Mouse (Mus musculus) stomach, postnatal 0 days (tissue): Measurements from ENCODE around the gene Plekhg2. TPM values are rescaled to one million over a fixed set of nuclear protein-coding genes. Genes with fewer than 3 reads are reported as not detected.

ENCODE experiments used
- ATAC-seq: fragments of 200-750 bp; cut with Nextera tagmentation; 2 replicates; pipeline ENCODE4 v1.8.0; 2017; ENCODE audit not compliant: low FRiP score, low TSS enrichment
- DNase-seq: peaks from one replicate; pipeline ENCODE4 v3.0.0-alpha.2; 2016; ENCODE audit warnings: low spot score
- H3K27ac ChIP-seq: fragments of 300-500 bp; sonication (generic); replicated peaks from 2 replicates; pipeline ENCODE4 v1.5.1; 2014; ENCODE audit warnings: mild to moderate bottlenecking, control low read depth
- H3K27me3 ChIP-seq: fragments of 300-500 bp; sonication (generic); 2 replicates; pipeline ENCODE4 v1.6.1; 2014; ENCODE audit warnings: low read length; ENCODE audit not compliant: control insufficient read depth, insufficient read depth
- H3K36me3 ChIP-seq: fragments of 300-500 bp; sonication (generic); 2 replicates; pipeline ENCODE4 v1.6.1; 2014; ENCODE audit warnings: low read length, mixed read lengths; ENCODE audit not compliant: control insufficient read depth, insufficient read depth
- H3K4me1 ChIP-seq: fragments of 300-500 bp; sonication (generic); replicated peaks from 2 replicates; pipeline ENCODE4 v1.6.1; 2014; ENCODE audit warnings: antibody characterized with exemption; ENCODE audit not compliant: control insufficient read depth, insufficient read depth
- H3K4me2 ChIP-seq: fragments of 300-500 bp; sonication (generic); replicated peaks from 2 replicates; pipeline ENCODE4 v1.6.1; 2014; ENCODE audit warnings: low read depth, mild to moderate bottlenecking, control low read depth, moderate library complexity
- H3K4me3 ChIP-seq: fragments of 300-500 bp; sonication (generic); 2 replicates; pipeline ENCODE4 v1.5.1; 2014; ENCODE audit warnings: low read depth, low read length, control low read depth
- H3K9ac ChIP-seq: fragments of 300-500 bp; sonication (generic); 2 replicates; pipeline ENCODE4 v1.6.1; 2014; ENCODE audit warnings: mild to moderate bottlenecking, low read length, control low read depth, mixed read lengths
- H3K9me3 ChIP-seq: fragments of 300-500 bp; sonication (generic); 2 replicates; pipeline ENCODE4 v1.6.1; 2016; ENCODE audit warnings: low read length; ENCODE audit not compliant: control insufficient read depth
- CTCF ChIP-seq: IDR thresholded peaks from 2 replicates; pipeline ENCODE4 v1.5.1; 2016; ENCODE audit warnings: antibody characterized with exemption, low read depth, mild to moderate bottlenecking, moderate library complexity
- EP300 ChIP-seq: optimal IDR thresholded peaks from 2 replicates; pipeline ENCODE3; 2016; ENCODE audit warnings: antibody characterized with exemption
- WGBS: fragments of 180-500 bp; shearing (Covaris S2); extraction: QIAGEN DNeasy Blood & Tissue Kit; methylation state at CpG from one replicate; pipeline ENCODE4 v1.1.7; 2014; 5-methylcytosine and 5-hydroxymethylcytosine counted together
- polyA plus RNA-seq: library from polyadenylated mRNA; unstranded; fragments of >200 nt; fragmentation: Nextera tagmentation; extraction: Ambion mirVana; gene quantifications from 2 replicates; pipeline ENCODE4 v1.2.1, GENCODE M21; 2015

Plekhg2 gene
- polyA plus RNA-seq, 1 experiment from 2014 or later, result 13.4 TPM

- H3K27ac ChIP-seq, result 0 out of 2 replicates have a peak overlapping the region, but pooled peaks have one; percentile 24
- no peak for TF ChIP-seq CTCF
- no peak for TF ChIP-seq EP300
- H3K4me1 ChIP-seq, result no peaks in the 10 kb centered on the region
- peak; percentile 39; the same call in 1 of the 2 replicates for ATAC-seq
- H3K9me3 ChIP-seq, result no peaks in the 10 kb centered on the region
- H3K4me2 ChIP-seq, result no peak overlapping the region
- no peak for DNase-seq
- H3K9ac ChIP-seq, result no peak overlapping the region
- no peaks in the 10 kb centered on the region for H3K27me3 ChIP-seq
- H3K36me3 ChIP-seq, result peaks cover 42% of the 10 kb centered on the region
- 63% methylated on average over 3 of the region's 3 CpGs for WGBS
- no peak overlapping the region for H3K4me3 ChIP-seq
Measured at GRCm38 (mm10) chr7:28410841-28411475, 38.6 kb upstream of the Plekhg2 start.

- Histone ChIP-seq H3K27me3 (no peaks in the 10 kb centered on the region), H3K9me3 (no peaks in the 10 kb centered on the region), H3K4me1 (no peaks in the 10 kb centered on the region), H3K9ac (no peak overlapping the region), H3K36me3 (peaks cover 49% of the 10 kb centered on the region), H3K27ac (no peak overlapping the region), H3K4me2 (no peak overlapping the region), H3K4me3 (no peak overlapping the region)
- 74% methylated on average over 3 of the region's 3 CpGs for WGBS
- TF ChIP-seq EP300, result no peak
- ATAC-seq (no peak), DNase-seq (no peak)
Measured at GRCm38 (mm10) chr7:28401942-28402341, 29.5 kb upstream of the Plekhg2 start.

DNA sequence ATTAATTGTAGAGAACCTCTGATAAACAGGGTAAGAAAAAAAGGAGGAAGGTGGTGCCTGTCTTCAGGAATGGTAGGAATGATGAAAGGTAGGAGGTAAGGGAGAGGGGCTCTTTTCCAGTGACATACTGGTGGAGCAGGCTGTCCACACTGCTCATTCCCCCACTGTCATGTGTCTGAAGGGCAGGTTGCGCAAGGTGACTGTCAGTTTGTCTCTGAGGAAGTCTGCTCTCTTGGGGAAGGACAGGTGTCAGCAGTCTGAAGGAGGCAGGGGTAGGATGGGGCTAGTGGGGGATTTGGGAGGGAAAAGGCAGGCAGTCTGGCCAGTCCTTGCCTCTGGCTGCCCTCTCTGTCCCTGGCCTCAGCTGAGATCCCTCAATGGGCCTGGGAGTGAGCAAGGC lies 28.6 kb upstream of the Plekhg2 start:
- no peak for ATAC-seq
- WGBS, result 96% methylated on average over 1 of the region's 1 CpGs
- H3K9me3 ChIP-seq, result no peaks in the 10 kb centered on the region

DNA sequence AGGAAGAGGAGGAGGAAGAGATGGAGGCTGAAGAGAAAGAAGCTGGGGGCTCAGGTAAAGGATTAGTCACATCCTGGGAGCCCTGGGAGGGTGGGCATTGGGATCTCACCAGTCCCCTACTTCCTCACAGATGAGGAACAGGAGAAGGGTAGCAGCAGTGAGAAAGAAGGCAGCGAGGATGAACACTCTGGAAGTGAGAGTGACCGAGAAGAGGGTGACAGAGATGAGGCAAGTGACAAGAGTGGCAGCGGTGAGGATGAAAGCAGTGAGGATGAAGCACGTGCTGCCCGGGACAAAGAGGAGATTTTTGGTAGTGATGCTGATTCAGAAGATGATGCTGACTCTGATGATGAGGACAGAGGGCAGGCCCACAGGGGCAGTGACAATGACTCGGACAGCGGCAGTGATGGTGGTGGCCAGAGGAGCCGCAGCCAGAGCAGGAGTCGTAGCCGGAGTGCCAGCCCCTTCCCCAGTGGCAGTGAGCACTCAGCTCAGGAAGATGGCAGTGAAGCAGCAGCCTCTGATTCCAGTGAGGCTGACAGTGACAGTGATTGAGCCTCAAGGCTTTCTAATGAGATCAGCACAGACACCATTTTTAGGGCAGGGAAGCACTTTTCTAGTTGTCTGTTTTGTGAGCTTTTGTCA lies 26.4 kb upstream of the Plekhg2 start:
- 90% methylated on average over 10 of the region's 10 CpGs for WGBS
- TF ChIP-seq CTCF (no peak), EP300 (no peak)
- ATAC-seq (no peak), DNase-seq (no peak)
- Histone ChIP-seq H3K36me3 (peaks cover 39% of the 10 kb centered on the region), H3K27me3 (no peaks in the 10 kb centered on the region), H3K9me3 (no peaks in the 10 kb centered on the region), H3K4me2 (no peak overlapping the region), H3K4me1 (no peaks in the 10 kb centered on the region), H3K9ac (no peak overlapping the region), H3K4me3 (no peak overlapping the region), H3K27ac (no peak overlapping the region)

More for the DNA sequence above, 28.6 kb upstream of the Plekhg2 start:
- Histone ChIP-seq H3K4me3 (no peak overlapping the region), H3K4me1 (no peaks in the 10 kb centered on the region), H3K9ac (no peak overlapping the region), H3K4me2 (no peak overlapping the region), H3K27me3 (no peaks in the 10 kb centered on the region), H3K36me3 (peaks cover 48% of the 10 kb centered on the region), H3K27ac (0 out of 2 replicates have a peak overlapping the region, but pooled peaks have one; percentile 40)
- no peak for DNase-seq
- TF ChIP-seq EP300 (no peak), CTCF (no peak)

DNA sequence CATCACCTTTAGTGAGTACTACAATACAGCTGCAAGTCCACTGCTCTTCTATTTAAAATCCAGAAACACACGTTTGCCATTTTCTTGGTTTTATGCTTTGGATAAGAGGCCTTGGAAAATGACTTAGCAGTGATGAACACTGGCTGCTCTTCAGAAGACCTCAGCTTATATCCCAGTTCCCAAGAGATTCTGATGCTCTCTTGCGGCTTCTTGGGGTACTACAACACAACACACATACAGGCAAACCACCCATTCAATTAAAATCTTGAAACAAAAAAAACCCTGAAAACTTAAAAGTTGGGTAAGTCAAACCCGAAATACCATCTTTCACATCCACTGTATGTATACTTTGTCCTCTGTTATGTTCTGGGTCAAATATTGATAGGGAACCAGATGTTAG lies 25.6 kb upstream of the Plekhg2 start:
- H3K4me3 ChIP-seq, result no peak overlapping the region
- H3K36me3 ChIP-seq, result peaks cover 39% of the 10 kb centered on the region
- no peak overlapping the region for H3K27ac ChIP-seq
- H3K9ac ChIP-seq, result no peak overlapping the region
- 52% methylated on average over 3 of the region's 3 CpGs for WGBS
- H3K4me2 ChIP-seq, result no peak overlapping the region
- no peaks in the 10 kb centered on the region for H3K9me3 ChIP-seq
- no peak for DNase-seq
- no peaks in the 10 kb centered on the region for H3K27me3 ChIP-seq
- TF ChIP-seq CTCF (peak; percentile 66), EP300 (no peak)
- H3K4me1 ChIP-seq, result no peaks in the 10 kb centered on the region
- no peak for ATAC-seq

DNA sequence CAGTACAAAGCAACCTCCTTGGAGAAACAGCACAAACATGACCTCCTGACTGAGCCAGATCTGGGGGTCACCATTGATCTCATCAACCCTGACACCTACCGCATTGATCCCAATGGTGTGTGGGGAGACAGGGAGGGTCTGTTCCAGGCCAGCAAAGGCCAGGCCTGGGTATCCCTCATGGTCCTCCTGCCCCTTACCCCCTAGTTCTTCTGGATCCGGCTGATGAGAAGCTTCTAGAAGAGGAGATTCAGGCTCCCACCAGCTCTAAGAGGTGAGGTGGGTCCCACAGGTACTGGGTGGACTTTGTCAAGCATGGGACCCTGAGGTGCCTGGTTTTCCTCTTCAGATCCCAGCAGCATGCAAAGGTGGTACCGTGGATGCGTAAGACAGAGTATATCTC lies 23.0 kb upstream of the Plekhg2 start:
- H3K27me3 ChIP-seq, result no peaks in the 10 kb centered on the region
- no peaks in the 10 kb centered on the region for H3K9me3 ChIP-seq
- TF ChIP-seq EP300 (no peak), CTCF (no peak)
- peaks cover 28% of the 10 kb centered on the region for H3K36me3 ChIP-seq
- DNase-seq, result no peak
- H3K4me3 ChIP-seq, result no peak overlapping the region
- no peak for ATAC-seq
- no peak overlapping the region for H3K4me2 ChIP-seq
- WGBS, result 93% methylated on average over 4 of the region's 4 CpGs
- H3K4me1 ChIP-seq, result peaks cover 3% of the 10 kb centered on the region; the same call in 1 of the 2 replicates
- H3K9ac ChIP-seq, result no peak overlapping the region
- H3K27ac ChIP-seq, result no peak overlapping the region
